Mouse (Mus musculus): Measurements from ENCODE around the gene Zbtb45. TPM values are rescaled to one million over a fixed set of nuclear protein-coding genes. Genes with fewer than 3 reads are reported as not detected.

The Zbtb45 gene
- polyA plus RNA-seq, 1 experiment from 2014 or later, result 17.4 TPM

DNA sequence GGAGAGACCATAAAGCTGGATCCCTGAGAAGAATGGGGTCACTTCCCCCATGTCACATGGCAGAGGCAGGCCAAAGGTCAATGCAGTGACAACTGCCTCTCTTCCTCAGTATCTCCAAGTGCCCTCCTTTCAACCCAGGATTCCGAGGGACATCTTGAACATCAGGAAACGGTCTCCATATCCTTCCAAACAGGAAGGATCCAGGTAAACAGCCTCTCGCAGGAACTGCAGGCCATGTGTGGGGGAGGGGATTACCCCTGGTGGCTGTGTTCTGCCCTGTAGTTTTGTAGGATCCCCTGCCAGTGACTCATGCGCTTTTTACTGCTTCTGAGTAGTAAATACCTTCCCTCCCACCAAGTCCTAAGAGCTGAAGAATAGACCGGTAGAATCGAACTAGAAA, 30.1 kb downstream of the Zbtb45 start:
- no peaks in the 10 kb centered on the region for H3K36me3 ChIP-seq (ENCODE audit: insufficient read depth, low read length)
- DNase-seq (ENCODE audit: low spot score) (peak; percentile 12), ATAC-seq (replicated peaks; ENCODE audit: low FRiP score, low read depth) (no peak)
- no peak overlapping the region for H3K4me2 ChIP-seq (ENCODE audit: low read length)
- H3K9me3 ChIP-seq (replicated peaks; ENCODE audit: low read length), result no peaks in the 10 kb centered on the region
- H3K27ac ChIP-seq, result no peak overlapping the region
- no peak overlapping the region for H3K4me3 ChIP-seq (replicated peaks; ENCODE audit: low read depth, low read length)
- TF ChIP-seq CTCF (IDR thresholded peaks at IDR 0.05; ENCODE audit: low read depth), result 0 out of 2 replicates have a peak, but pooled peaks have one; percentile 4
- WGBS, result 38% methylated on average over 6 of the region's 6 CpGs
- no peaks in the 10 kb centered on the region for H3K27me3 ChIP-seq (ENCODE audit: insufficient read depth, low read length)
- peaks cover 5% of the 10 kb centered on the region; the same call in 1 of the 2 replicates for H3K4me1 ChIP-seq (replicated peaks; ENCODE audit: insufficient read depth, low read length)
- no peak overlapping the region for H3K9ac ChIP-seq (ENCODE audit: low read depth, low read length)

DNA sequence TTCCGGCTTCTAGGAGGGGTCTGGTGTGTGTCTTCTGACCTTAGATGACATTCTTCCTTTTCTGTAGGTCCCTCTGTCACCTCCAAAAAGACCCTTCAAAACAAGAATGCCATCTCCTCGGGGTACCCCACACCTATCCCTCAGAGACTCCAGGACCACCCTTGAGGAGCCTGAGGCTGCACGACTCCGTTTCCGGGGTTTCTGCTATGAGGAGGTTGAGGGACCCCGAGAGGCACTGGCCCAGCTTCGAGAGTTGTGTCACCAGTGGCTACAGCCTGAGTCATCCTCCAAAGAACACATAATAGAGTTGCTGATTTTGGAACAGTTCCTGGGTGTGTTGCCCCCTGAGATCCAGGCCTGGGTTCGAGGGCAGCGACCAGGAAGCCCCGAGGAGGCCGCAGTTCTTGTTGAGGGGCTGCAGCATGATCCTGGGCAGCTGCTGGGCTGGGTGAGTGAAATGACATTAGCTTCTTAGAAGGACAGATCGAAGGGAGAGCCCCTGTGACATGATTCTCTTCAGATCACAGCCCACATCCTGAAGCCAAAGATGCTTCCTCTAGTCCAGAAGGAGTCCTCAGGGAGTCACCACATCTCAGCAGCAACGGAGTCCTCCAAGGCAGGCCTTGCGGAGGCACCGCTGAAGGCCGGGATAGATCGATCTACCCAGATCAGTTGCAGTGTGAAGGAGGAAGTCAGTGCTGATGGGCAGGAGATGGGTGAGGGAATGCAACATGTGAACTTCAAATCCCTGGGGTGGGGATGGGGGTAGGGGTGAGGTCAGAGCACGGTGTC, 30.7 kb downstream of the Zbtb45 start:
- Histone ChIP-seq H3K9me3 (replicated peaks; ENCODE audit: low read length) (no peaks in the 10 kb centered on the region), H3K4me2 (ENCODE audit: low read length) (peak overlapping the region; percentile 60), H3K27ac (peak overlapping the region; percentile 89; the same call in 1 of the 2 replicates), H3K27me3 (ENCODE audit: insufficient read depth, low read length) (no peaks in the 10 kb centered on the region), H3K9ac (ENCODE audit: low read depth, low read length) (peak overlapping the region; percentile 65; the same call in 1 of the 2 replicates), H3K36me3 (ENCODE audit: insufficient read depth, low read length) (no peaks in the 10 kb centered on the region), H3K4me3 (replicated peaks; ENCODE audit: low read depth, low read length) (peak overlapping the region; percentile 64; the same call in 1 of the 2 replicates), H3K4me1 (replicated peaks; ENCODE audit: insufficient read depth, low read length) (peaks cover 5% of the 10 kb centered on the region; the same call in 1 of the 2 replicates)
- no peak for TF ChIP-seq CTCF (IDR thresholded peaks at IDR 0.05; ENCODE audit: low read depth)
- no peak for ATAC-seq (replicated peaks; ENCODE audit: low FRiP score, low read depth)
- WGBS, result 74% methylated on average over 18 of the region's 18 CpGs
- peak; percentile 1 for DNase-seq (ENCODE audit: low spot score)

DNA sequence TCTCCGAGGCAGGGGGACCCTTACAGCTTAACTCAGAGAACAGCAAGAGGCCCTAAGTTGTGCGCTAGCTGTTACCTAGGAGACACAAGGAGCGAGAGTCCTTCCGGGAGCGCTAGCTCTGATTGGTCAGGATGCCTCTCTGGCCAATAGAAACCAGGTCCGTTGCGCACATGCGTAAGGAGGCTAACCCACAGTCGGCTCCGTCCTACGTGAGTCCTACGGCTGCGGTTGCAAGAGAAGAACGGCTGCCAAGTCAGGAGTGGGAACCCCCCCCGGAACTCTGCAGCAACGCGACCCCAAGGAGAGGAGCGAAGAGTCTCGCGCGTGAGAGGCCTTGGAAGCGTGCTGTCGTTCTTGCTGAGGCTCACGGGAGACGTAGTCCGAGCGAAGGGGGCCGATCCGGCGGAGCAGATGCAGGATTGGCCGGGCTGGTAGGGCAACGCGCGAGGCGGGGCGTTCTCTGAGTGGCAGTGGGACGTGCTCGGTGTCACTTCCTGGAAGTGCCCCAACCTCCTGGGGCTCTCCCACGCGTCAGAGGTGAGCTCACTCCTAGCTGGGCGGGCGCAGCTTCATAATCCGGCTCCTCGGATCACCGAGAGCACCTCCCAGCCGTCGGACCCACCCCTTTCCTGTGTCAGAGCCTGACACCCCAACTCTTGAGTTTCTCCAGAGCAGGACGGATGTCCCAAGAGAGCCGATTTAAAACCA, 32.0 kb downstream of the Zbtb45 start, which contains the start of gene Zfp446:
Gene Zfp446 (plus strand): TSS at position 167 of the 708 bp plus-strand sequence.
- Histone ChIP-seq H3K4me2 (ENCODE audit: low read length) (peak within 1 kb of the TSS; percentile 60), H3K4me1 (replicated peaks; ENCODE audit: insufficient read depth, low read length) (peaks cover 5% of the 10 kb centered on the region; the same call in 1 of the 2 replicates), H3K4me3 (replicated peaks; ENCODE audit: low read depth, low read length) (peak within 1 kb of the TSS; percentile 64), H3K36me3 (ENCODE audit: insufficient read depth, low read length) (peaks cover 6% of the 10 kb centered on the region; the same call in 1 of the 2 replicates), H3K27me3 (ENCODE audit: insufficient read depth, low read length) (no peaks in the 10 kb centered on the region), H3K9ac (ENCODE audit: low read depth, low read length) (peak within 1 kb of the TSS; percentile 65), H3K9me3 (replicated peaks; ENCODE audit: low read length) (no peaks in the 10 kb centered on the region), H3K27ac (peak within 1 kb of the TSS; percentile 89)
- peak; percentile 99 for DNase-seq (ENCODE audit: low spot score)
- no peak for TF ChIP-seq CTCF (IDR thresholded peaks at IDR 0.05; ENCODE audit: low read depth)
- ATAC-seq (replicated peaks; ENCODE audit: low FRiP score, low read depth), result peak; percentile 99
- WGBS, result under 1% methylated on average over 49 of the region's 49 CpGs

DNA sequence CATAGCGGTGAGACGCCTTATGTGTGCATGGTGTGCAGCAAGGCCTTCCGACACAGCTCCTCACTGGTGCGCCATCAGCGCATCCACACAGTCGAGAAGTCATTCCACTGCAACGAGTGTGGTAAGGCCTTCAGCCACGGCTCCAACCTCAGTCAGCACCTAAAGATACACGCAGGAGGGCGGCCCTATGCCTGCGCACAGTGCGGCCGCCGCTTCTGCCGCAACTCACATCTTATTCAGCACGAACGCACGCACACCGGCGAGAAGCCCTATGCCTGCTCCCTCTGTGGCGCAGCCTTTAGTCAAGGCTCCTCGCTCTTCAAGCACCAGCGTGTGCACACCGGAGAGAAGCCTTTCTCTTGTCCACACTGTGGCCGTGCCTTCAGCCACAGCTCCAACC, 38.9 kb downstream of the Zbtb45 start:
- no peak for ATAC-seq (replicated peaks; ENCODE audit: low FRiP score, low read depth)
- no peak overlapping the region for H3K4me3 ChIP-seq (replicated peaks; ENCODE audit: low read depth, low read length)
- no peak overlapping the region for H3K9ac ChIP-seq (ENCODE audit: low read depth, low read length)
- 0 out of 2 replicates have a peak, but pooled peaks cover 5% of the 10 kb centered on the region for H3K4me1 ChIP-seq (replicated peaks; ENCODE audit: insufficient read depth, low read length)
- no peak overlapping the region for H3K27ac ChIP-seq
- no peaks in the 10 kb centered on the region for H3K9me3 ChIP-seq (replicated peaks; ENCODE audit: low read length)
- H3K36me3 ChIP-seq (ENCODE audit: insufficient read depth, low read length), result peaks cover 24% of the 10 kb centered on the region
- DNase-seq (ENCODE audit: low spot score), result no peak
- H3K4me2 ChIP-seq (ENCODE audit: low read length), result no peak overlapping the region
- TF ChIP-seq CTCF (IDR thresholded peaks at IDR 0.05; ENCODE audit: low read depth), result no peak
- WGBS, result 97% methylated on average over 25 of the region's 25 CpGs
- H3K27me3 ChIP-seq (ENCODE audit: insufficient read depth, low read length), result no peaks in the 10 kb centered on the region

DNA sequence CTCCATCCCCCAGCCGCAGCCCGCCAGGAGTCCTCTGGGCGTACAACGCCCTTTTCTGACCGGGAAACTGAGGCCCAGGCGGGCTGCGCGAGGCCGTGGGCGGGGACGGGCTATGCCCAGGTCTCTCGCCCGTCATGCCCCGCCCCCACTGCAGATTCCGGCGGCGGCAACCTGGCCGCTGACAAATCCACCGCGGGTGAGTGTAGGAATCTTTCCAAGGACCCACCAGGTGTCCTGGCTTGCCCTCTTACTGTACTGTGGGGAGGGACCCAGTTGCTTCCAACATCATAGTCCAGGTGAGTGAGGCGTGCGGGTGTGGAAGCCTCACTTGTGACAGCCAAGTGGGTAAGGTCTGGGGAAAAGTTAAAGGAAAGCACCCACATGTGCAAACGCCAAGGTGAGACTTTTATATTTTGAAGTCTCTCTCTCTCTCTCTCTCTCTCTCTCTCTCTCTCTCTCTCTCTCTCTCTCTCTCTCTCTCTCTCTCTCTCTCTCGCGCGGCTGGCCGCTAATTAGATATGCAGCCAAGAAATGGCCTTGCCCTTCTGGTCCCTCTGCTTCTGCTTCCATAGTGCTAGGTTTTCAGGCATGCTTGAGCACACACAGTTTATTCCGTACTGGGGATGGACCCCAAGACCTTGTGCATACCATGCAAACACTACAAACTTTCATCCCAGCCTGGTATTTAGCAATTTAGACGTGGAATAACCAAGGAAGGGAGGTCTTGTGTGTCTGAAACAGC, 43.6 kb downstream of the Zbtb45 start:
- ATAC-seq (replicated peaks; ENCODE audit: low FRiP score, low read depth) (peak; percentile 59), DNase-seq (ENCODE audit: low spot score) (peak; percentile 29)
- Histone ChIP-seq H3K9ac (ENCODE audit: low read depth, low read length) (peak overlapping the region; percentile 88), H3K4me1 (replicated peaks; ENCODE audit: insufficient read depth, low read length) (peaks cover 13% of the 10 kb centered on the region), H3K9me3 (replicated peaks; ENCODE audit: low read length) (no peaks in the 10 kb centered on the region), H3K27me3 (ENCODE audit: insufficient read depth, low read length) (no peaks in the 10 kb centered on the region), H3K4me3 (replicated peaks; ENCODE audit: low read depth, low read length) (peak overlapping the region; percentile 92), H3K4me2 (ENCODE audit: low read length) (peak overlapping the region; percentile 99), H3K27ac (peak overlapping the region; percentile 87), H3K36me3 (ENCODE audit: insufficient read depth, low read length) (peaks cover 11% of the 10 kb centered on the region)
- under 1% methylated on average over 29 of the region's 29 CpGs for WGBS
- no peak for TF ChIP-seq CTCF (IDR thresholded peaks at IDR 0.05; ENCODE audit: low read depth)

Data from kidney, postnatal 0 days (tissue).